Mouse (Mus musculus): ENCODE measurements around the gene Tekt1.

The Tekt1 gene

GRCm38 (mm10) chr11:72342549-72343237, 19.5 kb downstream of the Tekt1 start:
- peak; percentile 50 to 57 for DNase-seq (ENCODE audit: low spot score in 2 of 2)

GRCm38 (mm10) chr11:72339716-72340115, 22.5 kb downstream of the Tekt1 start:
- no peak for DNase-seq (ENCODE audit: low spot score in 2 of 2)

GRCm38 (mm10) chr11:72338437-72338871, 23.8 kb downstream of the Tekt1 start:
- no peak for DNase-seq (ENCODE audit: low spot score in 2 of 2)

GRCm38 (mm10) chr11:72336726-72337125, 25.5 kb downstream of the Tekt1 start:
- DNase-seq (ENCODE audit: low spot score in 2 of 2) = no peak

- DNase-seq (ENCODE audit: low spot score in 2 of 2) = no peak
These were observed 27.6 kb downstream of the Tekt1 start for GRCm38 (mm10) chr11:72334653-72335052.

GRCm38 (mm10) chr11:72332951-72333667, 29.1 kb downstream of the Tekt1 start:
- no peak for DNase-seq (ENCODE audit: low spot score in 2 of 2)

GRCm38 (mm10) chr11:72325701-72326100, 36.5 kb downstream of the Tekt1 start:
- no peak for DNase-seq (ENCODE audit: low spot score in 2 of 2)

GRCm38 (mm10) chr11:72324431-72324830, 37.8 kb downstream of the Tekt1 start:
- DNase-seq (ENCODE audit: low spot score in 2 of 2) = no peak

GRCm38 (mm10) chr11:72318026-72318425, 44.2 kb downstream of the Tekt1 start:
- no peak for DNase-seq (ENCODE audit: low spot score in 2 of 2)

- no peak for DNase-seq (ENCODE audit: low spot score in 2 of 2)
These were observed 47.9 kb downstream of the Tekt1 start, which contains the start of gene Fbxo39 for GRCm38 (mm10) chr11:72314151-72314895. Gene Fbxo39, plus strand, starts transcription at chr11:72314444.

- no peak for DNase-seq (ENCODE audit: low spot score in 2 of 2)
These were observed 50.8 kb downstream of the Tekt1 start for GRCm38 (mm10) chr11:72311355-72312001.

- DNase-seq (ENCODE audit: low spot score in 2 of 2) = no peak
These were observed 51.8 kb downstream of the Tekt1 start for GRCm38 (mm10) chr11:72310491-72310890.

GRCm38 (mm10) chr11:72308982-72309381, 53.3 kb downstream of the Tekt1 start:
- DNase-seq (ENCODE audit: low spot score in 2 of 2) = peak in 1 of 2 experiments; percentile 11

- DNase-seq (ENCODE audit: low spot score in 2 of 2) = no peak
These were observed 54.8 kb downstream of the Tekt1 start for GRCm38 (mm10) chr11:72307461-72307860.

- peak; percentile 54 to 70 for DNase-seq (ENCODE audit: low spot score in 2 of 2)
These were observed 60.0 kb downstream of the Tekt1 start for GRCm38 (mm10) chr11:72302230-72302629.

- peak; percentile 86 to 91 for DNase-seq (ENCODE audit: low spot score in 2 of 2)
These were observed 60.9 kb downstream of the Tekt1 start, which contains the start of gene Xaf1 for GRCm38 (mm10) chr11:72301334-72301733. Gene Xaf1, plus strand, starts transcription at chr11:72301629.

Data from heart, adult 9 months (tissue).